Mouse (Mus musculus) C2C12 (cell line): ENCODE results near the gene Garnl3. TPM values are rescaled to one million over a fixed set of nuclear protein-coding genes. Genes with fewer than 3 reads are reported as not detected.
A peak's percentile ranks its signal among the peaks of the same experiment; 100 is the strongest.

Experiments used
- H3K27me3 ChIP-seq: one replicate; pipeline ENCODE4 v1.6.1; 2011; ENCODE audit not compliant: control insufficient read depth, insufficient read depth, insufficient read length
- H3K36me3 ChIP-seq: one replicate; pipeline ENCODE4 v1.6.1; 2011; ENCODE audit not compliant: control insufficient read depth, insufficient read depth
- H3K4me3 ChIP-seq: one replicate; pipeline ENCODE4 v1.5.1; 2011; ENCODE audit warnings: mild to moderate bottlenecking, control low read depth; ENCODE audit not compliant: poor library complexity, insufficient read depth, severe bottlenecking
- H3K79me2 ChIP-seq: one replicate; pipeline ENCODE4 v1.6.1; 2011; ENCODE audit not compliant: control insufficient read depth, insufficient read depth
- H3K79me3 ChIP-seq: one replicate; pipeline ENCODE4 v1.6.1; 2011; ENCODE audit warnings: low read depth, control low read depth
- H3ac ChIP-seq: one replicate; pipeline ENCODE3; 2011; ENCODE audit warnings: low read depth; ENCODE audit not compliant: control insufficient read depth, insufficient read length
- CEBPB ChIP-seq: IDR thresholded peaks from one replicate; pipeline ENCODE4 v1.6.1; 2011; ENCODE audit warnings: low read depth, mild to moderate bottlenecking, control low read depth, moderate library complexity
- CTCF ChIP-seq: IDR thresholded peaks from one replicate; pipeline ENCODE4 v1.5.1; 2011; ENCODE audit not compliant: control insufficient read depth, insufficient read depth, insufficient read length
- FOSL1 ChIP-seq: IDR thresholded peaks from one replicate; pipeline ENCODE4 v1.8.0; 2011; ENCODE audit warnings: mild to moderate bottlenecking, low read length; ENCODE audit not compliant: poor library complexity, insufficient read depth, severe bottlenecking
- MAX ChIP-seq: IDR thresholded peaks from one replicate; pipeline ENCODE4 v1.6.1; 2011; ENCODE audit warnings: mild to moderate bottlenecking, control low read depth
- MYOD1 ChIP-seq: IDR thresholded peaks from one replicate; pipeline ENCODE4 v1.6.1; 2011; ENCODE audit warnings: low read depth; ENCODE audit not compliant: control insufficient read depth, insufficient read length
- MYOG ChIP-seq: IDR thresholded peaks from one replicate; pipeline ENCODE4 v1.6.1; 2011; ENCODE audit not compliant: control insufficient read depth, insufficient read length; ENCODE audit errors: extremely low read depth
- USF1 ChIP-seq: IDR thresholded peaks from one replicate; pipeline ENCODE4 v1.6.1; 2011; ENCODE audit warnings: low read depth, mild to moderate bottlenecking, control low read depth, moderate library complexity
- polyA plus RNA-seq: library from polyadenylated mRNA; unstranded; fragments of >200 nt; fragmentation: generic; extraction: Trizol; gene quantifications from one replicate; pipeline ENCODE4 v1.2.1, GENCODE M21; 2012; ENCODE audit warnings: missing spikeins

Garnl3 gene
- polyA plus RNA-seq, 1 experiment: 2.6 TPM

DNA sequence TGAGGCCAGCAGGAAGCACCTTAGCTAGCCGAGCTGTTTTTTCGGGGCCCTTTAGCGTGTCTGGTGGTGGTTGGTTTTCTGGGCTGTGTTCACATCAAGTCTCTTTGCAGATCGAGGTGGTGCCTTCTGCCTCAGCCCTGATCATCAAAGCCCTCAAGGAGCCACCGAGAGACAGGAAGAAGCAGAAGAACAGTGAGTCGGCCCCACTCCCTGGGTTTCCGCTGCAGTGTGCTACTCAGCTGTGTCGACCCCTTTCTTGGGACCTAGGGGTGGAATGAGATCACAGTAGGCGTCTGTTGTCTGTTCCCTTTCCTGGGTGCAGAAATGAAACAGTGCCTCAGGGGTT, 168.6 kb downstream of the Garnl3 start:
- TF ChIP-seq MYOD1 (no peak), CEBPB (no peak), CTCF (no peak), MYOG (no peak), USF1 (no peak), MAX (no peak), FOSL1 (no peak)

DNA sequence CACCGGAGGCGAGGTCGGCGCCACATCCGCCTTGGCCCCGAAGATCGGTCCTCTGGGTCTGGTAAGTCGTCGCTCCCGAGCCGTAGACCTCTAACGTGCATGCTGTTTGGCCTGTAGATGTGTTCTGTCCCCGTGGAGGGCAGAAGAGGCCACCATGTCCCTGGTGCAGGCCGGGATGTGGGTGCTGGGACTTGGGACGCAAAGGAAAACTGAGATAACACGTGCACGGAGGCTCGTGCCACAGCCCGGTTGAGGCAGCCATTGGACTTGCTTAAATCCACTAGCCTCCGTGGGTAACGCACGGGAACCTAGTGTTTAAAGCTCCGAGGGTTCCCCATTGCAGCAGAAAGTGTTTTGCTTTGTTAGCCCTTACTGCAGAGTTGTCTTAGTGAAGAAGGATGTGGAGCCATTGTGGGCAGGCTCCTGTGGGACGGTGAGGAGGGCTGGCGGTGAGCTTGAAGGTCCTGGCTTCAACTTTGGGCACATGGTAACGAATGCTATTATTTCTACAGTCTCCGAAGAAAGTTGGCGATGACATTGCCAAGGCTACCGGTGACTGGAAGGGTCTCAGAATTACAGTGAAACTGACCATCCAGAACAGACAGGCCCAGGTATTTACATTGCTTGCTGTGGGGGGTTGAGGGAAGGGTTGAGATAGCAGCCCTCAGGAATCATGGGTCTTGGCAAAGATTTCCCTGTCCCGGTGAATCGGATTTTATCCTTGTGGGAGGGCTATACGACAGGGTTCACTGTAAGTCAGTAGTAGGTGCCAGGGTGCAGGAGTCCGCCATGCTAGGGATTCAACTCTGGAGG, 169.2 kb downstream of the Garnl3 start:
- Histone ChIP-seq H3K4me3 (peak overlapping the region; percentile 92), H3ac (peak overlapping the region; percentile 93)
- TF ChIP-seq CTCF: no peak
- peak; percentile 12 for TF ChIP-seq MAX
- no peak for TF ChIP-seq MYOD1
- no peak for TF ChIP-seq MYOG
- TF ChIP-seq CEBPB: no peak

More for the DNA sequence above, 168.6 kb downstream of the Garnl3 start:
- Histone ChIP-seq H3K79me3 (peaks cover 34% of the 10 kb centered on the region), H3K36me3 (peaks cover 41% of the 10 kb centered on the region), H3K4me3 (peak overlapping the region; percentile 92), H3K27me3 (no peaks in the 10 kb centered on the region), H3ac (peak overlapping the region; percentile 93), H3K79me2 (peaks cover 55% of the 10 kb centered on the region)

DNA sequence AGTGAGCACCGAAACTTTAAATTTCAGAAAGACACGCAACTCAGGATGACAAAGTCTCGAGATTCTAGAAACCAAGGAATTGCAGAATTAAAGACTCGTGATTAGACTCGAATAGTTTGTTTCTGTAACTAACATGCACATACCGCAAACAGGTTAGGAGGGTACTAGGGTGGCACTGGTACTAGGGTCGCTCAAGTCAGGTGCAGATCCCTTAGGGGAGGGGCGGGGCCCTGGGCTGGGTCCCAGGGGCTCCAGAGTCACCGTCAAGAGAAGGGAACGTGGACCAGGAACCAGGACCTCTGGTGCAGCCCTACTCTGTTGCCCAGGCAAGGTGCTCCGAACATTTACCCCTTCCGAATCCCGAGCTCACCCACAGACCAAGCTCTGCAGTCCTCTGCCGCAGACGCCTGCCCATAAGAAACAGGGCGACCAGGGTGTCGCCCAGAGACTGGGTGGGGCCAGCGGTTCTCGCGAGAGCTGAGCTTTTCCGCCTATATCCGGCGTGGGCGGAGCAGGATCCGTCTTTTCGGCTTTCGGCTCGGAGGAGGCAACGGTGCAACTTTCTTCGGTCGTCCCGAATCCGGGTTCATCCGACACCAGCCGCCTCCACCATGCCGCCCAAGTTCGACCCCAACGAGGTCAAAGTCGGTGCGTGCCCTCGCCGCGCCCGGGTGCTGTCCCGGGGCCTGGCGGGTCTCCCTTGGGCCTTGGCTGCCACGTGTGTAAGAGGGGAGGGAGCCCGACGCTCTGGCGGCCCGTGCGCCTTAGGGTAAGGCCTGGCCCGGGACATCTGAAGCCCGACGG, 170.1 kb downstream of the Garnl3 start, which contains the start of the genes Rpl12 and Lrsam1:
Gene Rpl12 (plus strand): TSS at position 368 of the 804 bp plus-strand sequence.
Gene Lrsam1 (minus strand): TSS at position 423 of the 804 bp plus-strand sequence.
- peak within 1 kb of the TSS; percentile 93 for H3ac ChIP-seq
- no peak for TF ChIP-seq CTCF
- TF ChIP-seq CEBPB: no peak
- no peak for TF ChIP-seq FOSL1
- TF ChIP-seq MAX: no peak
- TF ChIP-seq MYOG: no peak
- no peak for TF ChIP-seq MYOD1
- no peak for TF ChIP-seq USF1
- peaks cover 50% of the 10 kb centered on the region for H3K79me2 ChIP-seq
- peaks cover 48% of the 10 kb centered on the region for H3K36me3 ChIP-seq
- no peaks in the 10 kb centered on the region for H3K27me3 ChIP-seq
- H3K79me3 ChIP-seq: peaks cover 34% of the 10 kb centered on the region
- H3K4me3 ChIP-seq: peak within 1 kb of the TSS; percentile 92

More for the DNA sequence above, 169.2 kb downstream of the Garnl3 start:
- H3K79me2 ChIP-seq: peaks cover 50% of the 10 kb centered on the region
- H3K27me3 ChIP-seq: no peaks in the 10 kb centered on the region
- peaks cover 47% of the 10 kb centered on the region for H3K36me3 ChIP-seq
- peaks cover 34% of the 10 kb centered on the region for H3K79me3 ChIP-seq

DNA sequence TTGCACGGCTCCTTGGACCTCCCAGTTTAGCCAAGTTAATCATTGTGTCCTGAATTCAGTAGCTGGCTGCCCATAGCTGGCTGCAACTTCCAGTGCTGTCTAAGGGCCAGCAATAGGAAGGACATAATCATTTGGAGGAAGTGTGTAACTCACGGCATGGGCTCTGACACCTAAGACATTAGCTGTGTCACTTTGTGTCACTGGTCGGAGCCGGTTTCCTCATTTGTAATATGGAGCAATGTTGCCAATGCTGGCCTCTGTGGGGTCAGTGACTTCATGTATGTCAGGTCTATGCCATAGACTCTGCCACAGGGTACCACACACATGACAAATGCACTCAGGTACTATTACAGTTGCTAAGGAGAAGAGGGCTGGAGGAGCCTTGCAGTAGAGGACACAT, 171.2 kb downstream of the Garnl3 start:
- Histone ChIP-seq H3K79me2 (peaks cover 50% of the 10 kb centered on the region), H3ac (no peak overlapping the region), H3K4me3 (peak overlapping the region; percentile 92), H3K27me3 (no peaks in the 10 kb centered on the region), H3K36me3 (peaks cover 48% of the 10 kb centered on the region), H3K79me3 (peaks cover 34% of the 10 kb centered on the region)
- TF ChIP-seq MYOD1: no peak
- TF ChIP-seq CTCF: no peak
- no peak for TF ChIP-seq USF1
- TF ChIP-seq FOSL1: no peak
- no peak for TF ChIP-seq CEBPB
- TF ChIP-seq MYOG: no peak
- TF ChIP-seq MAX: no peak

DNA sequence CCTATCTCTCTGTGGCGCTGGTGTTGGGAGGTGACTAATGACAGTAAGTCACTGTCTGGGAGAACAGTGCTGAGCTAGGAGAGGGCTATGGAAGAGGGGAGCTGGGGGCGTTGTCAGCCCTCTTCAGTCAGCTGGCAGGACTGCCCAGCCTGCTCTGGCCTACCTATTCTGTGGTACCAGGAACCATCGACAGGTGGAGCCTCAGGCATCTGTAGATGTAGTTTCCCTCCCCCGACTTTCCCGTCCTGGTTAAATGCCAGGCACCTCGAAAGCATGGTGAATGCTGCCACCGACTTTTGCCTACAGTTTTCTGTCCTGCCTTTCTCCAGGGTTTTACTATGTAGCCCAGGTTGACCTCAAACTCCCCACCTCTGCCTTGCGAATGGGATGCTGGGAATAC, 174.1 kb downstream of the Garnl3 start:
- TF ChIP-seq USF1 (no peak), FOSL1 (no peak), MYOG (no peak), CTCF (no peak), CEBPB (no peak), MYOD1 (no peak), MAX (no peak)
- H3K36me3 ChIP-seq: peaks cover 27% of the 10 kb centered on the region
- no peak overlapping the region for H3ac ChIP-seq
- H3K27me3 ChIP-seq: no peaks in the 10 kb centered on the region
- peaks cover 23% of the 10 kb centered on the region for H3K79me2 ChIP-seq
- peaks cover 13% of the 10 kb centered on the region for H3K79me3 ChIP-seq
- H3K4me3 ChIP-seq: no peak overlapping the region
